Mouse (Mus musculus) embryo, embryonic 9.5 days (tissue): ENCODE data around the gene Rxra.

Experiments used
- DNase-seq: peaks from one replicate; pipeline ENCODE4 v3.0.0-alpha.2; 2017; ENCODE audit errors: extremely low spot score

The Rxra gene

GRCm38 (mm10) chr2:27738396-27738795 is 62.2 kb downstream of the Rxra start:
- no peak for DNase-seq

DNA sequence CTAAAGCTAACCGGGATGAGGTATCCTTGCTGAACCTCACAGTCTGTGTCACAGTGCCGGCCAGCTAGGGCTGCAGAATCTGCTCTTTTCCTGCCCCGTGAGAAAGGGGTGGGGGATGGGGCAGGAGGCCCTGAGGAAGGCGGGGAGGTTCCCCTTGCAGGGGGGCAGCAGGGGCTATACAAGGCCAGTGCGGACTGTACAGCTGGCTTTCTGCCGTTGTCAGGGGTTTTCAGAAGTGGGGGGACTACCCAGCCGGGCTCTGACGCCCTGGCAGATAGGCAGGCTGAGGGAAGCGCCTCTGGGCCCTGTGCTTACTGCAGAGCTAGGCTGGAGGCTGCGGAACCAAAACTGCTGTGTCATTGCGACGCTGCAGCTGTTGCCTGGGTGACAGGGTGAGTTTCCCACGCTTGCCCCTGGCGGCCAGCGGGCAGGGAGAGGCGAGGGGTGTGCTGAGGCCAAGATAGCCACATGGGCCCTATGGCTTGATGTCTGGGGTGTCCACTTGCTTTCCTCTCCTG is 63.9 kb downstream of the Rxra start:
- DNase-seq = peak; percentile 88

GRCm38 (mm10) chr2:27743177-27743576 is 66.9 kb downstream of the Rxra start:
- DNase-seq = no peak

DNA sequence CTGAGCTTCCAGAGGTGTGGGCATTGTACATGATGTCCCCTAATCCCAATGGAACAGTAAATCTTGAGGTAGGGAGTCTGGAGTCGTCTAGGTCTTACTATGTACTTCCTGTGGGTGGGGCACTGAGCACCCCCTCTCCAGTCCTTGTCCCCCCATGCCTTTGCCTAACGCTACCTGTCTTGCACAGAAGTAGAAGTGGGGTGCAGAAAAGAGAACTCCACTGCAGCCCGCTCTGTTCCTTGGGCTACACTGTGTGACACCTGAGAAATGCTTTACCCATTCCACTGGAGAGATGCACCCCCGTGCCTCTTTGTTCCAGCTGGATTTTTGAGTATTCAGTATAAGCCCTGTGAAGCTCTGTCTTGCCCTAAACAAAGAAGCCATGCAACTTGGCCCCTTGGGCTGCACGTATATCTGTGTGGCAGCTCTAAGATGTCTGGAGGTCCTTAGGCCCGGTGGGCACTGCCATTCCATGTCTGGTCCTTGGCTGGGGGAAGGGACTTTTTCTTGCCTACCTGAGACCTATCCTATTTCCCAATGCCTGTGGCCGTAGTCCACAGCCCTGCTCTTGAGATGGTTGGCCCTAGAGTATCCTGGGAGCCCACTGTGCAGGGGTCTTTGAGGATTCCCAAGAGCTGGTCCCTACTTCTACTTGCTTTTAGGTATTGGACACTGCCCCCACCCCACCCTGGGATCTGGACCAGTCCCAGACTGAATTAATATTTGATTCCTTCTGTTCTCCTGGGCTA is 67.8 kb downstream of the Rxra start:
- DNase-seq = no peak

GRCm38 (mm10) chr2:27744612-27745351 is 68.5 kb downstream of the Rxra start:
- DNase-seq = no peak

GRCm38 (mm10) chr2:27745673-27746620 is 69.7 kb downstream of the Rxra start:
- no peak for DNase-seq

GRCm38 (mm10) chr2:27746854-27747253 is 70.6 kb downstream of the Rxra start:
- no peak for DNase-seq

DNA sequence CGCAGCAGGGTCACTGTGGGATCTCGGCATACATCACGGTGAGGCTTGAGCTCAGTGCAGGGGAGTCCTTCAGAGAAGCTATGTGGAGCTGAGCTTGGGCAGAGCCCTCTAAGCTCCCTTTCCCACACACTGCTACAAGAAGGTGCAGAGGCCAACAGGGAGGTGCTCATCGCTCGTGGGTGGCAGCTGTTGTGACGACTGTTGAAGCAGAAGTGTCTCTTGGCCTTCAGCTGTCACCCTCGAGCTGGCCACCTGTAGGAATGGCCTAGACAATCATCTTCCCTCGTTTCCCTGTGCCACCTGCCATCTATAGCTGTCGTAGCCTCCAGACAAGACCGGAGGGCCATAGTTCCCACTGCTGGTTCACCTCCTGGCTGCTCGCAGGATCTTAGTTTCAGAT is 72.7 kb downstream of the Rxra start:
- no peak for DNase-seq

- DNase-seq = no peak
These were observed 74.3 kb downstream of the Rxra start for GRCm38 (mm10) chr2:27750399-27751134.

- no peak for DNase-seq
These were observed 74.9 kb downstream of the Rxra start for GRCm38 (mm10) chr2:27751135-27751519.

- no peak for DNase-seq
These were observed 75.6 kb downstream of the Rxra start for GRCm38 (mm10) chr2:27751803-27752202.

GRCm38 (mm10) chr2:27754094-27754493 is 77.9 kb downstream of the Rxra start:
- no peak for DNase-seq

GRCm38 (mm10) chr2:27755986-27756641 is 79.9 kb downstream of the Rxra start:
- DNase-seq = no peak

- DNase-seq = no peak
These were observed 82.4 kb downstream of the Rxra start for GRCm38 (mm10) chr2:27758414-27759301.

DNA sequence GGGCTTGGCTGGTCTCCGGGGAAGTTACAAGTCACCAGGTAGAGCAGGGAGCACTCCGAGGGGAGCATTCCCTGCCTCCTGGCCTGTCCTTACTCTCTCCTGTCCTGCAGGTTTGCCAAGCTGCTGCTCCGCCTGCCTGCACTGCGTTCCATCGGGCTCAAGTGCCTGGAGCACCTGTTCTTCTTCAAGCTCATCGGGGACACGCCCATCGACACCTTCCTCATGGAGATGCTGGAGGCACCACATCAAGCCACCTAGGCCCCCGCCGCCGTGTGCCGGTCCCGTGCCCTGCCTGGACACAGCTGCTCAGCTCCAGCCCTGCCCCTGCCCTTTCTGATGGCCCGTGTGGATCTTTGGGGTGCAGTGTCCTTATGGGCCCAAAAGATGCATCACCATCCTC is 83.2 kb downstream of the Rxra start:
- DNase-seq = no peak

DNA sequence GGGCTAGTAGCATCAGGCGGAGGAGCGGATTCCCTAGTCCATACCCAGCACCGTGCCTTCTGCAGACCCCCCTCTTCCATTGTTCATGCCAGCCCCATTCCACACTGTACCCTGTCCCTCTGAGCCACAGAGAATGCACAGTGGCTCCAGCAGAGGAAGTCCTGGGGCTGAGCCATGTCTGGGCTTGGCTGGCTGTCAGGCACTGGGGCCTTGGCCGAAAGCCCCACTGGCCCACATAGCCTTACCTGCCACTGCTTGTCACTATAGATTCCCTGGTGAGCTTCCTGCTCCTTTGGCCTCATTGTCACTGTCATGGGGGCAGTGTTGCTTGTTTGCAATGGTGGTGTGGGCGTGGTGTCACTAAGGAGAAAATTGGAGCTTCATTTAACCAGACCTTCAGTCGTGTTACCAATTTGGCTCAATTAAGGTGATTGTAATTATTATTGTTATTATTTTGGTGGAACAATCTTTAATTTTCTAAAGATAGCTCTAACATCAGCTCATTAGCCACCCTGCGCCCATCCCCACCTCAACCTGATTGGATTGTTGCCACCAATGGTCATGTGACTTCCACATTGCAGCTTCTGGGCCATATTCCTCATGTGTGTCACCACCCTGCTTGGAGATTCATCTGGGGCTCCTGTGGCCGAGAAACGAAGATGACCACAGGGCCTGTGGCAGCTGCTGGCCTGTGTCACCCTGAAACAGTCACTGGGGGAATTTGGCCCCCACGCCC is 85.2 kb downstream of the Rxra start:
- no peak for DNase-seq

- no peak for DNase-seq
These were observed 85.7 kb downstream of the Rxra start for GRCm38 (mm10) chr2:27761996-27762340.

- no peak for DNase-seq
These were observed 86.3 kb downstream of the Rxra start for GRCm38 (mm10) chr2:27762509-27762908.
